Mouse (Mus musculus) E14TG2a.4 (cell line): ENCODE data around the gene Ctsc.
"Not testable (repeated sequence)": the region's sequence is repeated elsewhere in the genome, so short reads cannot be mapped to it uniquely, and the experiment has no call there.

Experiments used
- H3K27me3 ChIP-seq: 2 replicates; pipeline ENCODE4 v1.6.1; 2014; ENCODE audit warnings: low read length, control low read depth; ENCODE audit not compliant: insufficient read depth
- H3K36me3 ChIP-seq: 2 replicates; pipeline ENCODE4 v1.6.1; 2014; ENCODE audit warnings: low read length, control low read depth; ENCODE audit not compliant: insufficient read depth
- H3K4me1 ChIP-seq: replicated peaks from 2 replicates; pipeline ENCODE4 v1.6.1; 2014; ENCODE audit warnings: low read depth, low read length, control low read depth
- H3K4me3 ChIP-seq: replicated peaks from 2 replicates; pipeline ENCODE4 v1.5.1; 2014; ENCODE audit warnings: mild to moderate bottlenecking, low read length
- H3K9me3 ChIP-seq: 2 replicates; pipeline ENCODE4 v1.6.1; 2014; ENCODE audit warnings: low read length, control low read depth
- CTCF ChIP-seq: conservative IDR thresholded peaks from 2 replicates; pipeline ENCODE4 v1.5.1; 2014; ENCODE audit warnings: low read length
- NANOG ChIP-seq: IDR thresholded peaks from 2 replicates; pipeline ENCODE4 v1.6.1; 2014; ENCODE audit warnings: borderline replicate concordance, low read length, mixed read lengths
- POU5F1 ChIP-seq: IDR thresholded peaks from 2 replicates; pipeline ENCODE4 v1.6.1; 2014; ENCODE audit warnings: low read length, borderline replicate concordance

Gene Ctsc

GRCm38 (mm10) chr7:88277858-88278627, at the start of gene Ctsc:
Gene Ctsc (plus strand): TSS chr7:88278085.
- Histone ChIP-seq H3K36me3 (no peaks in the 10 kb centered on the region), H3K9me3 (no peaks in the 10 kb centered on the region), H3K27me3 (peaks cover 12% of the 10 kb centered on the region; the same call in 1 of the 2 replicates), H3K4me1 (peaks cover 12% of the 10 kb centered on the region), H3K4me3 (peak within 1 kb of the TSS; percentile 72)
- TF ChIP-seq POU5F1 = no peak
- TF ChIP-seq NANOG = no peak
- TF ChIP-seq CTCF = no peak

- TF ChIP-seq POU5F1 (no peak), CTCF (no peak), NANOG (no peak)
- Histone ChIP-seq H3K27me3 (no peaks in the 10 kb centered on the region), H3K9me3 (no peaks in the 10 kb centered on the region), H3K4me3 (no peak overlapping the region), H3K36me3 (no peaks in the 10 kb centered on the region), H3K4me1 (no peaks in the 10 kb centered on the region)
Measured at GRCm38 (mm10) chr7:88229051-88229450, 48.8 kb upstream of the Ctsc start.

- TF ChIP-seq CTCF = no peak
- no peak for TF ChIP-seq POU5F1
- no peak for TF ChIP-seq NANOG
- Histone ChIP-seq H3K4me3 (no peak overlapping the region), H3K27me3 (no peaks in the 10 kb centered on the region), H3K4me1 (no peaks in the 10 kb centered on the region), H3K9me3 (no peaks in the 10 kb centered on the region), H3K36me3 (no peaks in the 10 kb centered on the region)
Measured at GRCm38 (mm10) chr7:88230121-88230520, 47.8 kb upstream of the Ctsc start.

- no peak for TF ChIP-seq POU5F1
- no peak for TF ChIP-seq NANOG
- no peak for TF ChIP-seq CTCF
- no peaks in the 10 kb centered on the region for H3K9me3 ChIP-seq
- no peaks in the 10 kb centered on the region for H3K36me3 ChIP-seq
- no peaks in the 10 kb centered on the region for H3K27me3 ChIP-seq
- H3K4me1 ChIP-seq = no peaks in the 10 kb centered on the region
- H3K4me3 ChIP-seq = no peak overlapping the region
Measured at GRCm38 (mm10) chr7:88230756-88231522, 46.9 kb upstream of the Ctsc start.

- Histone ChIP-seq H3K9me3 (no peaks in the 10 kb centered on the region), H3K4me3 (no peak overlapping the region), H3K36me3 (no peaks in the 10 kb centered on the region), H3K4me1 (no peaks in the 10 kb centered on the region), H3K27me3 (no peaks in the 10 kb centered on the region)
- TF ChIP-seq NANOG (no peak), POU5F1 (no peak)
Measured at GRCm38 (mm10) chr7:88243059-88243458, 34.8 kb upstream of the Ctsc start.

GRCm38 (mm10) chr7:88244462-88244861, 33.4 kb upstream of the Ctsc start:
- TF ChIP-seq CTCF (no peak), NANOG (no peak), POU5F1 (no peak)
- no peak overlapping the region for H3K4me3 ChIP-seq
- no peaks in the 10 kb centered on the region for H3K27me3 ChIP-seq
- peaks cover 4% of the 10 kb centered on the region; the same call in 1 of the 2 replicates for H3K4me1 ChIP-seq
- no peaks in the 10 kb centered on the region for H3K9me3 ChIP-seq
- H3K36me3 ChIP-seq = no peaks in the 10 kb centered on the region

GRCm38 (mm10) chr7:88250380-88250779, 27.5 kb upstream of the Ctsc start:
- not testable (repeated sequence) for H3K4me3 ChIP-seq, H3K9me3 ChIP-seq, H3K36me3 ChIP-seq, H3K27me3 ChIP-seq, H3K4me1 ChIP-seq

- Histone ChIP-seq H3K4me3 (no peak overlapping the region), H3K27me3 (no peaks in the 10 kb centered on the region), H3K9me3 (no peaks in the 10 kb centered on the region), H3K4me1 (peaks cover 4% of the 10 kb centered on the region; the same call in 1 of the 2 replicates), H3K36me3 (no peaks in the 10 kb centered on the region)
- TF ChIP-seq NANOG (no peak), CTCF (no peak), POU5F1 (no peak)
Measured at GRCm38 (mm10) chr7:88251535-88251934, 26.4 kb upstream of the Ctsc start.
